ENCODE assay signal across 8 mouse cellular contexts in genomic region chr10:121504973-121505911, GRCm38 (mm10). TPM values are rescaled to one million over a fixed set of nuclear protein-coding genes. Genes with fewer than 3 reads are reported as not detected.
DNase-seq lines count a peak whose midpoint lies in the region; ATAC-seq and TF ChIP-seq lines count a peak whose summit lies in the region.

No protein-coding gene starts in this region.

- peak; percentile 84 for ATAC-seq in cerebellum, adult (ENCODE audit: insufficient number of reproducible peaks, low FRiP score, low TSS enrichment)
- peak; percentile 67; the same call in 1 of the 2 replicates for ATAC-seq in forebrain, embryonic 12.5 days (ENCODE audit: low FRiP score)
- peak; percentile 84 for ATAC-seq in heart, embryonic 14.5 days (ENCODE audit: insufficient number of reproducible peaks, insufficient read depth, low FRiP score, low read depth)
- ATAC-seq in kidney, postnatal 0 days (replicated peaks; ENCODE audit: low FRiP score, low read depth), result peak; percentile 72
- ATAC-seq in liver, embryonic 11.5 days (replicated peaks; ENCODE audit: low FRiP score), result peak; percentile 84
- ATAC-seq in monocyte, adult 5-6 weeks (replicated peaks; ENCODE audit: insufficient number of reproducible peaks, low FRiP score, low TSS enrichment, poor library complexity, severe bottlenecking), result peak; percentile 57

- peak overlapping the region; percentile 42 for H3K9ac ChIP-seq in forebrain, embryonic 12.5 days
- H3K9ac ChIP-seq in heart, embryonic 14.5 days (ENCODE audit: low read length), result peak overlapping the region; percentile 75
- peak overlapping the region; percentile 52 for H3K9ac ChIP-seq in kidney, postnatal 0 days (ENCODE audit: low read depth, low read length)
- H3K9ac ChIP-seq in liver, embryonic 11.5 days (ENCODE audit: low read depth, low read length), result peak overlapping the region; percentile 72

- H3K27ac ChIP-seq in forebrain, embryonic 12.5 days, result peak overlapping the region; percentile 68
- H3K27ac ChIP-seq in heart, embryonic 14.5 days (replicated peaks in 1 of 2; ENCODE audit: control insufficient read depth in 1 of 2, insufficient read depth in 1 of 2, low read depth in 2 of 2, low read length in 2 of 2), result peak overlapping the region; percentile 53 to 71; a peak in 3 of 4 replicates
- H3K27ac ChIP-seq in kidney, postnatal 0 days, result peak overlapping the region; percentile 65
- peak overlapping the region; percentile 77 for H3K27ac ChIP-seq in liver, embryonic 11.5 days (ENCODE audit: low read depth, low read length)

- WGBS in forebrain, embryonic 12.5 days, result 28% methylated on average over 35 of the region's 35 CpGs
- WGBS in heart, embryonic 14.5 days, result 20% methylated on average over 35 of the region's 35 CpGs
- 21% methylated on average over 35 of the region's 35 CpGs for WGBS in kidney, postnatal 0 days
- 21% methylated on average over 35 of the region's 35 CpGs for WGBS in liver, embryonic 11.5 days

- H3K36me3 ChIP-seq in forebrain, embryonic 12.5 days (replicated peaks), result no peaks in the 10 kb centered on the region
- H3K36me3 ChIP-seq in heart, embryonic 14.5 days (ENCODE audit: control insufficient read depth, insufficient read depth, low read length), result no peaks in the 10 kb centered on the region
- H3K36me3 ChIP-seq in kidney, postnatal 0 days (ENCODE audit: insufficient read depth, low read length), result no peaks in the 10 kb centered on the region
- H3K36me3 ChIP-seq in liver, embryonic 11.5 days (ENCODE audit: control insufficient read depth, insufficient read depth, low read length), result no peaks in the 10 kb centered on the region

- H3K27me3 ChIP-seq in forebrain, embryonic 12.5 days, result no peaks in the 10 kb centered on the region
- H3K27me3 ChIP-seq in heart, embryonic 14.5 days (ENCODE audit: control insufficient read depth, insufficient read depth, low read length), result no peaks in the 10 kb centered on the region
- no peaks in the 10 kb centered on the region for H3K27me3 ChIP-seq in kidney, postnatal 0 days (ENCODE audit: insufficient read depth, low read length)
- no peaks in the 10 kb centered on the region for H3K27me3 ChIP-seq in liver, embryonic 11.5 days (replicated peaks; ENCODE audit: control insufficient read depth, insufficient read depth, low read length)

- H3K9me3 ChIP-seq in forebrain, embryonic 12.5 days, result no peaks in the 10 kb centered on the region
- H3K9me3 ChIP-seq in heart, embryonic 14.5 days (ENCODE audit: control insufficient read depth, low read length), result no peaks in the 10 kb centered on the region
- no peaks in the 10 kb centered on the region for H3K9me3 ChIP-seq in kidney, postnatal 0 days (replicated peaks; ENCODE audit: low read length)
- H3K9me3 ChIP-seq in liver, embryonic 11.5 days (ENCODE audit: control insufficient read depth, low read length), result no peaks in the 10 kb centered on the region

- H3K4me2 ChIP-seq in forebrain, embryonic 12.5 days, result peak overlapping the region; percentile 55
- H3K4me2 ChIP-seq in heart, embryonic 14.5 days (ENCODE audit: low read length), result peak overlapping the region; percentile 78
- H3K4me2 ChIP-seq in kidney, postnatal 0 days (ENCODE audit: low read length), result peak overlapping the region; percentile 68
- peak overlapping the region; percentile 84 for H3K4me2 ChIP-seq in liver, embryonic 11.5 days

- H3K4me3 ChIP-seq in forebrain, embryonic 12.5 days (replicated peaks), result peak overlapping the region; percentile 34
- H3K4me3 ChIP-seq in heart, embryonic 14.5 days (ENCODE audit: control insufficient read depth in 1 of 2, insufficient read depth in 1 of 2, low read depth in 1 of 2, low read length in 2 of 2), result peak overlapping the region; percentile 47 to 58
- peak overlapping the region; percentile 30 for H3K4me3 ChIP-seq in kidney, postnatal 0 days (replicated peaks; ENCODE audit: low read depth, low read length)
- H3K4me3 ChIP-seq in liver, embryonic 11.5 days (ENCODE audit: low read depth, low read length), result peak overlapping the region; percentile 49

- peaks cover 30% of the 10 kb centered on the region for H3K4me1 ChIP-seq in forebrain, embryonic 12.5 days
- peaks cover 6 to 14% of the 10 kb centered on the region in 2 experiments for H3K4me1 ChIP-seq in heart, embryonic 14.5 days (ENCODE audit: control insufficient read depth in 2 of 2, insufficient read depth in 2 of 2, low read length in 2 of 2)
- peaks cover 15% of the 10 kb centered on the region for H3K4me1 ChIP-seq in kidney, postnatal 0 days (replicated peaks; ENCODE audit: insufficient read depth, low read length)
- peaks cover 37% of the 10 kb centered on the region for H3K4me1 ChIP-seq in liver, embryonic 11.5 days (replicated peaks; ENCODE audit: control insufficient read depth, insufficient read depth, low read length)

- DNase-seq in CD4-positive helper T cell, adult 2 months (ENCODE audit: low read depth, low spot score), result peak; percentile 86
- DNase-seq in kidney, postnatal 0 days (ENCODE audit: low spot score), result peak; percentile 82
- DNase-seq in liver, embryonic 11.5 days (ENCODE audit: low spot score), result peak; percentile 66
- DNase-seq in spleen, postnatal 4 days (ENCODE audit: low spot score in 2 of 2), result peak; percentile 65 to 80

- TF ChIP-seq CTCF in kidney, postnatal 0 days (IDR thresholded peaks at IDR 0.05; ENCODE audit: low read depth), result no peak

RNA-seq across cellular contexts. Expression of gene Rassf3, which starts 29.1 kb away (rescaled TPM):
- 6.6 and 7.3 TPM in 2 replicates for polyA plus RNA-seq in forebrain, embryonic 12.5 days (2016; fragmentation: Nextera tagmentation; extraction: Ambion mirVana)
- 25.1 and 25.3 TPM in 2 replicates for polyA plus RNA-seq in heart, embryonic 14.5 days (2014; fragmentation: Nextera tagmentation; extraction: Ambion mirVana)
- polyA plus RNA-seq in kidney, postnatal 0 days (2015; fragmentation: Nextera tagmentation; extraction: Ambion mirVana), result 11.9 and 12.5 TPM in 2 replicates
- 14.0 and 15.4 TPM in 2 replicates for polyA plus RNA-seq in liver, embryonic 11.5 days (2014; fragmentation: Nextera tagmentation; extraction: Ambion mirVana)
- 80.1 to 98.6 TPM (median 93.0 TPM) in 3 replicates for total RNA-seq in monocyte, adult 5-6 weeks (2017)

Comparison
In these comparisons a context has a peak if more than half of its experiments do, and no peak if none do; other contexts are left out.
1. Peak in every context shown above with its lines: DNase-seq, ATAC-seq, H3K4me3 ChIP-seq and H3K27ac ChIP-seq.